Mouse (Mus musculus) lung, postnatal 0 days (tissue): ENCODE data around the gene Abcc4. TPM values are rescaled to one million over a fixed set of nuclear protein-coding genes. Genes with fewer than 3 reads are reported as not detected.

Source experiments
- ATAC-seq: fragments of 200-750 bp; cut with Nextera tagmentation; 2 replicates; pipeline ENCODE4 v1.8.0; 2017; ENCODE audit warnings: moderate library complexity
- DNase-seq: peaks from one replicate; pipeline ENCODE4 v3.0.0-alpha.2; 2016; ENCODE audit warnings: low spot score
- H3K27ac ChIP-seq: fragments of 300-500 bp; sonication (generic); 2 replicates; pipeline ENCODE4 v1.5.1; 2014; ENCODE audit warnings: antibody characterized with exemption, mild to moderate bottlenecking, low read length, mixed read lengths
- H3K27me3 ChIP-seq: fragments of 300-500 bp; sonication (generic); replicated peaks from 2 replicates; pipeline ENCODE4 v1.6.1; 2014; ENCODE audit warnings: low read length, mixed read lengths; ENCODE audit not compliant: insufficient read depth
- H3K36me3 ChIP-seq: fragments of 300-500 bp; sonication (generic); 2 replicates; pipeline ENCODE4 v1.6.1; 2014; ENCODE audit warnings: low read length, mixed read lengths; ENCODE audit not compliant: insufficient read depth
- H3K4me1 ChIP-seq: fragments of 300-500 bp; sonication (generic); 2 replicates; pipeline ENCODE4 v1.6.1; 2014; ENCODE audit warnings: antibody characterized with exemption, low read depth, low read length, mixed read lengths; ENCODE audit not compliant: insufficient read depth
- H3K4me2 ChIP-seq: fragments of 300-500 bp; sonication (generic); replicated peaks from 2 replicates; pipeline ENCODE4 v1.6.1; 2014; ENCODE audit warnings: low read depth, mild to moderate bottlenecking, low read length, moderate library complexity, mixed read lengths
- H3K4me3 ChIP-seq: fragments of 300-500 bp; sonication (generic); 2 replicates; pipeline ENCODE4 v1.5.1; 2014; ENCODE audit warnings: low read depth, low read length
- H3K9ac ChIP-seq: fragments of 300-500 bp; sonication (generic); replicated peaks from 2 replicates; pipeline ENCODE4 v1.6.1; 2014; ENCODE audit warnings: low read depth, mild to moderate bottlenecking
- H3K9me3 ChIP-seq: fragments of 300-500 bp; sonication (generic); 2 replicates; pipeline ENCODE4 v1.6.1; 2016; ENCODE audit warnings: low read length, mixed read lengths
- CTCF ChIP-seq: IDR thresholded peaks from 2 replicates; pipeline ENCODE4 v1.5.1; 2016; ENCODE audit warnings: antibody characterized with exemption, mild to moderate bottlenecking
- EP300 ChIP-seq: IDR thresholded peaks from 2 replicates; pipeline ENCODE4 v1.6.1; 2016; ENCODE audit warnings: antibody characterized with exemption, mild to moderate bottlenecking, control low read depth
- WGBS: fragments of 180-500 bp; shearing (Covaris S2); extraction: QIAGEN DNeasy Blood & Tissue Kit; methylation state at CpG from one replicate; pipeline ENCODE4 v1.1.7; 2014; 5-methylcytosine and 5-hydroxymethylcytosine counted together
- polyA plus RNA-seq: library from polyadenylated mRNA; unstranded; fragments of >200 nt; fragmentation: Nextera tagmentation; extraction: Ambion mirVana; gene quantifications from 2 replicates; pipeline ENCODE4 v1.2.1, GENCODE M21; 2015

Abcc4 gene
- polyA plus RNA-seq, 1 experiment from 2014 or later, result 1.0 TPM

DNA sequence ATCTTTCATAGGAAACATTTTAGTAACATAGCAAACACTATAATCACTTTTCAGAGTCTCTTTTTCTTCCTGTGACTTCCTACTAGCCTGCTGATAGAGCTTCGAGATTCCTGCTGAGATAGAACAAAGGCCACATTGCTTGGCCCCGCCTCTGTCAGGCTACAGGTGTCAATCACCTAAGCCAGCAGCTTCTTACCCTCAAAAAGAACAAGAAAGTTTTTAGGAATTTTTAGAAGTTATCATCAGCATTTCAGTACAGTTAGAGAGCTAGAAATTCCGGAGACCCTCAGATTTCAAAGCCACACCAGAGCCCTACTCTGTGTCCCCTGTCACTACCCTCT lies 84.6 kb downstream of the Abcc4 start:
- Histone ChIP-seq H3K9ac (no peak overlapping the region), H3K4me1 (no peaks in the 10 kb centered on the region), H3K4me2 (no peak overlapping the region), H3K27me3 (no peaks in the 10 kb centered on the region), H3K4me3 (no peak overlapping the region), H3K36me3 (no peaks in the 10 kb centered on the region), H3K9me3 (no peaks in the 10 kb centered on the region), H3K27ac (no peak overlapping the region)
- 63% methylated on average over 3 of the region's 3 CpGs for WGBS
- no peak for ATAC-seq
- no peak for TF ChIP-seq CTCF
- TF ChIP-seq EP300, result no peak
- no peak for DNase-seq

DNA sequence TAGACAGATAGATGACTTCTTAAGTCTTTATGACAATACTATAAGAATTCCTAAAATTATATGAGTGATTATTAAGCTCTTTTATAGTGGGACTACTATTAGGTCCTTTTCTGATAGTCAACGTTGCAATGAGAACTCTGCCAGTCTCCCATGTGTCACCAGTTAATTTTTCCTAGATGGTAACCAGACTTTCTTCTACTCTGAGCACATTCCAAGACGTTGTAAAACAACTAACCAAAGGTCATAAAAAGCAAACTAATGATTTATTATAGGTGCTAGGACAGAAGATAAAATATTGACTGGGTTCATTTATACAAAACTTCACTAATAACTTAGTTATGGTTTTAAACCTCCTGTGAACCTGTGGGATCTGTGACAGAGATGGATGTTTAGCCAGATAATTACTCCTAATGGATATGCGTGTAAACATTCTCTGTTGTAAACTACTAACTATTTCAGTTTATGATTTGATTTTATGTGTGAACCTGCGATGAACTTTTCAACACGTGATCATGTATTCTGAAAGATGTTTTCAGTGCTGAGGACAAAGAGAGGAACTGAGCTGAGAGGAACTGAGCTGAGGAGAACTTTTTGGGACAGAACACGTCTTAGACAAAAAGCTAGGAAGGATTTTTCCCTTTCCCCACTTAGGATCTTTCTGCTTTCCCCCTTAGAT lies 85.1 kb downstream of the Abcc4 start:
- TF ChIP-seq EP300, result no peak
- TF ChIP-seq CTCF, result no peak
- Histone ChIP-seq H3K9me3 (no peaks in the 10 kb centered on the region), H3K4me3 (no peak overlapping the region), H3K4me2 (no peak overlapping the region), H3K9ac (no peak overlapping the region), H3K4me1 (no peaks in the 10 kb centered on the region), H3K27ac (no peak overlapping the region), H3K27me3 (no peaks in the 10 kb centered on the region), H3K36me3 (no peaks in the 10 kb centered on the region)
- no peak for ATAC-seq
- 57% methylated on average over 6 of the region's 6 CpGs for WGBS
- DNase-seq, result no peak

DNA sequence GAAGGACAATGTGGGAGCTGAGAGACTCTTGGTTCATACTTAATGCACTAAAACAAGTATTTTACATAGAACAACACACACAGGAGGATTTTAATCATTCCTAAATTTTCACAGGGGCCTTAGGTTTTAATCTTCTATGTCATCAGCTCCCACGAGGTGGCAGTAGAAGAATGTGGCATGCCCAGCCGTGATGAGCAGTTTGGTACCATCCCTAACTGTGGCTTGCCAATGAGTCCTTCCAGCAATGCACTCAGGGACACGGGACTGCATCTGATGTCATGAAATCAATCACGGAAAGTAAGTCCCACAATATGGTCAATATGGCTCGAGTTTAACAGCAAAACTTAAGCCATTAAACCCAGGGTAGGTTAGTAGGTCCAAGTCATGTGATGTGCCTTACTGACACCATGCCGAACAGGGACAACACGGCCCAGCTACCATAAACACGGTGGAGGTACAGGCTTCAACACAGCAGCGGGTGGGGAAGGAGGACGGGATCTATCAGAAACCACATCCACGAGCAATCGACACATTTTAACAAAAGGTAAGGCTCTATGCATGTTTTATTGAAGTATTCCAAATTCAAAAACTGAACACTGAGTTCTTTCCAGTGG lies 89.2 kb downstream of the Abcc4 start:
- H3K9me3 ChIP-seq, result no peaks in the 10 kb centered on the region
- H3K27ac ChIP-seq, result no peak overlapping the region
- ATAC-seq (0 out of 2 replicates have a peak, but pooled peaks have one; percentile 46), DNase-seq (peak; percentile 70)
- WGBS, result 66% methylated on average over 12 of the region's 12 CpGs
- no peak overlapping the region for H3K4me3 ChIP-seq
- H3K9ac ChIP-seq, result no peak overlapping the region
- H3K36me3 ChIP-seq, result no peaks in the 10 kb centered on the region
- no peak overlapping the region for H3K4me2 ChIP-seq
- H3K4me1 ChIP-seq, result no peaks in the 10 kb centered on the region; the same call in 1 of the 2 replicates
- H3K27me3 ChIP-seq, result no peaks in the 10 kb centered on the region
- TF ChIP-seq EP300 (no peak), CTCF (peak; percentile 88)

DNA sequence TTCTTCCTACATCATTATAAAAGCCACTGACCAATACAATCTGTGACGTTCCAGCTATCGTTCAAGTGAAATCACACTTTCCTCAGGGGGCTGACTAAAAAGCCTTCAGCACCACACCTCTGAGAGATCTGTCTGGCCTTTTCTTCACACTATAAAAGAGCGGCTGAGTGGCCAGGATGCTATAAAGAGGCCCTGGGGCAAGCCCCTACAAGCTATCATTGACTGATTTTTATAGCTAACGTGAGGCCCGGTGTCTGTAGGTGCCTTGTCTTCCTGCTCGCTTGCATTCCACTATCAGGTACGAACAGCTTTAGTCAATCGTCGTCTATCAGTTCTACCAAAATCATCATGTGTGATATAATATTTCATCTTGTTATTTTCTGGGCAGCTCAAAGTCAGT lies 92.3 kb downstream of the Abcc4 start:
- TF ChIP-seq CTCF, result no peak
- Histone ChIP-seq H3K9me3 (no peaks in the 10 kb centered on the region), H3K4me3 (no peak overlapping the region), H3K36me3 (no peaks in the 10 kb centered on the region), H3K27ac (no peak overlapping the region), H3K9ac (no peak overlapping the region), H3K4me2 (no peak overlapping the region), H3K4me1 (no peaks in the 10 kb centered on the region; the same call in 1 of the 2 replicates), H3K27me3 (no peaks in the 10 kb centered on the region)
- DNase-seq, result no peak
- ATAC-seq, result no peak
- 65% methylated on average over 9 of the region's 9 CpGs for WGBS

DNA sequence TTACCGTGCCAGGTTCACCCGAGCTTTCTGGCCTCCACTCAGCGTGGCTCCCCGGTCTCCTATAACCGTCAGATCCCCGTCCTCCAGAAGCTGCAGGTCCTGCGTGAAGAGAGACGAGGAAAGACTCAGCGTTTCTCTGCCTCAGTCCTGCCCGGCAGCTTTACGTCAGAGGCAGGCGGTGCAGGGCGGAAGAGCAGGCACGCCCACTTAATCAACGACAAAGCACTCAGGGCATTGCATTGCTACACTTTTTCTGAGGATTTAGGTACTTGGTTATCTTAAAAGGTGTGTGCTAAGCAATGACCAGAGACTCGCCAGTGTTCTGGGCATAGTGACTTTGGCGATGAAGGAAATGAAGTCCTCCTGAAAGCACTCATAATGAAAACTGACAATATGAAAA lies 94.3 kb downstream of the Abcc4 start:
- H3K9me3 ChIP-seq, result no peaks in the 10 kb centered on the region
- WGBS, result 30% methylated on average over 17 of the region's 17 CpGs
- H3K4me2 ChIP-seq, result peak overlapping the region; percentile 30; the same call in 1 of the 2 replicates
- no peak overlapping the region for H3K4me3 ChIP-seq
- ATAC-seq (peak; percentile 85), DNase-seq (peak; percentile 82)
- TF ChIP-seq CTCF (no peak), EP300 (no peak)
- no peaks in the 10 kb centered on the region for H3K36me3 ChIP-seq
- no peak overlapping the region for H3K9ac ChIP-seq
- H3K4me1 ChIP-seq, result no peaks in the 10 kb centered on the region; the same call in 1 of the 2 replicates
- no peak overlapping the region for H3K27ac ChIP-seq
- no peaks in the 10 kb centered on the region for H3K27me3 ChIP-seq

DNA sequence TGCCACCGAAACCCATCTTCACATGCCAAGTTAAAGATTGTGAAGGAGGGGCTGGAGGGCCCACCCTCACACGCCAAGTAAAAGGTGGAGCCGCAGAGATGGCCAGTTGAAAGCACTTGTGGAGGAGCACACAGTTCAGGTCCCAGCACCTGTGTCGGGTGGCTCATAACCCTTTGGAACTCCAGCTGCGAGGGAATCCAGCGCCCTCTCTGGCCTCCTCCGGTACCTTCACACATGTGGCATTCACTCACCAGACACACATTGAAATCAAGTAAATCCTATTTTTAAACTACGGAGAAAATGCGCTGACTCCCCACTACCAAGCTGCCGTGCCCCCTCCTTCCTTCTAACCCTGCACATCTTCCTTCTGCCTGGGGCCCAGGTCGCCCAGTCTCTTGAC lies 95.2 kb downstream of the Abcc4 start:
- H3K9me3 ChIP-seq, result no peaks in the 10 kb centered on the region
- H3K27ac ChIP-seq, result no peak overlapping the region
- no peak for TF ChIP-seq CTCF
- TF ChIP-seq EP300, result no peak
- no peak overlapping the region for H3K9ac ChIP-seq
- no peak overlapping the region for H3K4me2 ChIP-seq
- no peaks in the 10 kb centered on the region; the same call in 1 of the 2 replicates for H3K4me1 ChIP-seq
- no peak for DNase-seq
- WGBS, result 96% methylated on average over 11 of the region's 11 CpGs
- H3K36me3 ChIP-seq, result no peaks in the 10 kb centered on the region
- no peaks in the 10 kb centered on the region for H3K27me3 ChIP-seq
- no peak overlapping the region for H3K4me3 ChIP-seq
- no peak for ATAC-seq
